23 mouse cellular contexts compared by ENCODE assay signal in genomic region chr6:45381126-45381525, GRCm38 (mm10).
DNase-seq lines count a peak whose midpoint lies in the region; ATAC-seq and TF ChIP-seq lines count a peak whose summit lies in the region.
"Had no signal": no experiment of that assay in that cellular context is flagged by ENCODE, and none has a peak within 500 bp of the region (broad histone marks: within the 10 kb centered on the region; RNA-seq: fewer than 3 reads in every experiment).

No protein-coding gene starts in this region.

- H3K4me3 ChIP-seq in hindbrain, postnatal 0 days (ENCODE audit: low read length), result no peak overlapping the region
- no peak overlapping the region for H3K4me3 ChIP-seq in hindbrain, embryonic 13.5 days
- H3K4me3 ChIP-seq: embryonic facial prominence, embryonic 13.5 days; erythroblast, embryonic 14.5 days; forebrain, embryonic 12.5 days; midbrain, embryonic 15.5 days had no signal

- H3K9ac ChIP-seq in hindbrain, postnatal 0 days (replicated peaks; ENCODE audit: low read length), result no peak overlapping the region
- no peak overlapping the region for H3K9ac ChIP-seq in hindbrain, embryonic 13.5 days
- H3K9ac ChIP-seq: embryonic facial prominence, embryonic 13.5 days; forebrain, embryonic 12.5 days; midbrain, embryonic 15.5 days had no signal

- WGBS in hindbrain, postnatal 0 days, result 40% methylated on average over 7 of the region's 7 CpGs
- 42% methylated on average over 7 of the region's 7 CpGs for WGBS in hindbrain, embryonic 13.5 days

- no peak for TF ChIP-seq CTCF in hindbrain, postnatal 0 days (IDR thresholded peaks at IDR 0.05; ENCODE audit: low read depth)

- no peak overlapping the region; the same call in 1 of the 2 replicates for H3K27ac ChIP-seq in hindbrain, postnatal 0 days
- no peak overlapping the region for H3K27ac ChIP-seq in hindbrain, embryonic 13.5 days
- H3K27ac ChIP-seq: embryonic facial prominence, embryonic 13.5 days; forebrain, embryonic 12.5 days; kidney, postnatal 0 days; midbrain, embryonic 15.5 days had no signal

- no peaks in the 10 kb centered on the region for H3K9me3 ChIP-seq in hindbrain, postnatal 0 days (ENCODE audit: low read length)
- no peaks in the 10 kb centered on the region for H3K9me3 ChIP-seq in hindbrain, embryonic 13.5 days
- H3K9me3 ChIP-seq: embryonic facial prominence, embryonic 13.5 days; forebrain, embryonic 12.5 days; G1E; midbrain, embryonic 15.5 days had no signal

- no peaks in the 10 kb centered on the region for H3K36me3 ChIP-seq in hindbrain, postnatal 0 days (ENCODE audit: insufficient read depth, low read length)
- H3K36me3 ChIP-seq in hindbrain, embryonic 13.5 days, result no peaks in the 10 kb centered on the region
- H3K36me3 ChIP-seq: embryonic facial prominence, embryonic 13.5 days; forebrain, embryonic 12.5 days; G1E; midbrain, embryonic 15.5 days had no signal

- ATAC-seq in hindbrain, postnatal 0 days, result no peak
- no peak for ATAC-seq in hindbrain, embryonic 13.5 days (ENCODE audit: low FRiP score)
- ATAC-seq: lung, postnatal 0 days; midbrain, embryonic 15.5 days; Patski had no signal

- H3K27me3 ChIP-seq in hindbrain, postnatal 0 days (ENCODE audit: insufficient read depth, low read length), result no peaks in the 10 kb centered on the region
- no peaks in the 10 kb centered on the region for H3K27me3 ChIP-seq in hindbrain, embryonic 13.5 days
- H3K27me3 ChIP-seq: CH12.LX; embryonic facial prominence, embryonic 13.5 days; forebrain, embryonic 12.5 days; midbrain, embryonic 15.5 days; Patski had no signal

- no peak overlapping the region for H3K4me2 ChIP-seq in hindbrain, postnatal 0 days (ENCODE audit: low read depth, low read length)
- no peak overlapping the region for H3K4me2 ChIP-seq in hindbrain, embryonic 13.5 days
- H3K4me2 ChIP-seq: embryonic facial prominence, embryonic 13.5 days; forebrain, embryonic 12.5 days; heart, embryonic 11.5 days; midbrain, embryonic 15.5 days had no signal

- no peaks in the 10 kb centered on the region for H3K4me1 ChIP-seq in hindbrain, postnatal 0 days (ENCODE audit: insufficient read depth, low read length)
- peaks cover 3% of the 10 kb centered on the region; the same call in 1 of the 2 replicates for H3K4me1 ChIP-seq in hindbrain, embryonic 13.5 days (replicated peaks)
- H3K4me1 ChIP-seq: embryonic facial prominence, embryonic 13.5 days; forebrain, embryonic 12.5 days; midbrain, embryonic 15.5 days had no signal

- peak; percentile 47 for DNase-seq in hindbrain, postnatal 0 days (ENCODE audit: low spot score)
- DNase-seq in brain, adult 2 months (ENCODE audit: low read depth, low spot score), result peak; percentile 84
- DNase-seq in cerebellum, adult 11 months, result peak; percentile 32
- DNase-seq in cerebellum, adult 9-11 months, result peak; percentile 73
- no peak for DNase-seq in ovary, postnatal 14 days (ENCODE audit: low spot score)
- DNase-seq in lung, postnatal 4 days, result no peak
- DNase-seq in lung, postnatal 14 days, result no peak
- DNase-seq: adrenal gland, postnatal 36 days; B cell, adult 2 months; heart, adult 11 months; kidney, adult 2 months; thymus, postnatal 14 days had no signal

Comparison
In these comparisons a context has a peak if more than half of its experiments do, and no peak if none do; other contexts are left out.
1. DNase-seq: peak in hindbrain, postnatal 0 days (single experiment), brain, adult 2 months (single experiment), cerebellum, adult 11 months (single experiment) and cerebellum, adult 9-11 months (single experiment); none in ovary, postnatal 14 days (single experiment), lung, postnatal 4 days (0 of 2) and lung, postnatal 14 days (single experiment).